Mouse (Mus musculus) kidney, postnatal 0 days (tissue): ENCODE data around the gene Zswim1. TPM values are rescaled to one million over a fixed set of nuclear protein-coding genes. Genes with fewer than 3 reads are reported as not detected.

ENCODE experiments used
- ATAC-seq: fragments of 200-750 bp; cut with Nextera tagmentation; replicated peaks from 2 replicates; pipeline ENCODE4 v1.8.0; 2017; ENCODE audit warnings: low read depth, moderate number of reproducible peaks, moderate TSS enrichment, moderate library complexity; ENCODE audit not compliant: low FRiP score
- DNase-seq: peaks from one replicate; pipeline ENCODE4 v3.0.0-alpha.2; 2016; ENCODE audit warnings: low spot score
- H3K27ac ChIP-seq: fragments of 300-500 bp; sonication (generic); 2 replicates; pipeline ENCODE4 v1.5.1; 2014; ENCODE audit warnings: mild to moderate bottlenecking
- H3K27me3 ChIP-seq: fragments of 300-500 bp; sonication (generic); 2 replicates; pipeline ENCODE4 v1.6.1; 2014; ENCODE audit warnings: low read length, mixed read lengths; ENCODE audit not compliant: insufficient read depth
- H3K36me3 ChIP-seq: fragments of 300-500 bp; sonication (generic); 2 replicates; pipeline ENCODE4 v1.6.1; 2014; ENCODE audit warnings: low read length, mixed read lengths; ENCODE audit not compliant: insufficient read depth
- H3K4me1 ChIP-seq: fragments of 300-500 bp; sonication (generic); replicated peaks from 2 replicates; pipeline ENCODE4 v1.6.1; 2014; ENCODE audit warnings: antibody characterized with exemption, low read length, mixed read lengths; ENCODE audit not compliant: insufficient read depth
- H3K4me2 ChIP-seq: fragments of 300-500 bp; sonication (generic); 2 replicates; pipeline ENCODE4 v1.6.1; 2014; ENCODE audit warnings: mild to moderate bottlenecking, low read length, moderate library complexity, mixed read lengths
- H3K4me3 ChIP-seq: fragments of 300-500 bp; sonication (generic); replicated peaks from 2 replicates; pipeline ENCODE4 v1.5.1; 2014; ENCODE audit warnings: low read depth, low read length
- H3K9ac ChIP-seq: fragments of 300-500 bp; sonication (generic); 2 replicates; pipeline ENCODE4 v1.6.1; 2014; ENCODE audit warnings: low read depth, low read length
- H3K9me3 ChIP-seq: fragments of 300-500 bp; sonication (generic); replicated peaks from 2 replicates; pipeline ENCODE4 v1.6.1; 2016; ENCODE audit warnings: low read length, inconsistent platforms, mixed read lengths
- CTCF ChIP-seq: IDR thresholded peaks from 2 replicates; pipeline ENCODE4 v1.5.1; 2016; ENCODE audit warnings: antibody characterized with exemption, low read depth, mild to moderate bottlenecking, moderate library complexity
- WGBS: fragments of 180-500 bp; shearing (Covaris S2); extraction: QIAGEN DNeasy Blood & Tissue Kit; methylation state at CpG from one replicate; pipeline ENCODE4 v1.1.7; 2014; 5-methylcytosine and 5-hydroxymethylcytosine counted together
- polyA plus RNA-seq: library from polyadenylated mRNA; unstranded; fragments of >200 nt; fragmentation: Nextera tagmentation; extraction: Ambion mirVana; gene quantifications from 2 replicates; pipeline ENCODE4 v1.2.1, GENCODE M21; 2015

Zswim1 gene
- polyA plus RNA-seq, 1 experiment from 2014 or later = 15.5 TPM

- 1% methylated on average over 21 of the region's 21 CpGs for WGBS
- H3K27ac ChIP-seq = peak overlapping the region; percentile 76
- peak overlapping the region; percentile 59 for H3K9ac ChIP-seq
- H3K4me1 ChIP-seq = 0 out of 2 replicates have a peak, but pooled peaks cover 19% of the 10 kb centered on the region
- H3K27me3 ChIP-seq = no peaks in the 10 kb centered on the region
- DNase-seq (peak; percentile 24), ATAC-seq (peak; percentile 56)
- no peaks in the 10 kb centered on the region for H3K9me3 ChIP-seq
- no peak for TF ChIP-seq CTCF
- H3K4me3 ChIP-seq = peak overlapping the region; percentile 76
- H3K36me3 ChIP-seq = 0 out of 2 replicates have a peak, but pooled peaks cover 5% of the 10 kb centered on the region
- H3K4me2 ChIP-seq = peak overlapping the region; percentile 76
These were observed 17.2 kb upstream of the Zswim1 start for GRCm38 (mm10) chr2:164805332-164805718.

- Histone ChIP-seq H3K9me3 (no peaks in the 10 kb centered on the region), H3K9ac (no peak overlapping the region), H3K4me3 (no peak overlapping the region), H3K4me2 (no peak overlapping the region), H3K36me3 (0 out of 2 replicates have a peak, but pooled peaks cover 5% of the 10 kb centered on the region), H3K27ac (no peak overlapping the region), H3K27me3 (no peaks in the 10 kb centered on the region), H3K4me1 (0 out of 2 replicates have a peak, but pooled peaks cover 19% of the 10 kb centered on the region)
- no peak for ATAC-seq
- DNase-seq = no peak
- no peak for TF ChIP-seq CTCF
- WGBS = 75% methylated on average over 7 of the region's 7 CpGs
These were observed 15.9 kb upstream of the Zswim1 start for GRCm38 (mm10) chr2:164806614-164807013.

GRCm38 (mm10) chr2:164813557-164813956 lies 8.9 kb upstream of the Zswim1 start:
- H3K36me3 ChIP-seq = no peaks in the 10 kb centered on the region
- H3K4me1 ChIP-seq = no peaks in the 10 kb centered on the region
- ATAC-seq = no peak
- no peak overlapping the region for H3K4me3 ChIP-seq
- no peak for TF ChIP-seq CTCF
- no peak overlapping the region for H3K9ac ChIP-seq
- H3K9me3 ChIP-seq = no peaks in the 10 kb centered on the region
- H3K27ac ChIP-seq = no peak overlapping the region
- DNase-seq = no peak
- WGBS = 48% methylated on average over 2 of the region's 2 CpGs
- H3K27me3 ChIP-seq = no peaks in the 10 kb centered on the region
- H3K4me2 ChIP-seq = no peak overlapping the region

GRCm38 (mm10) chr2:164815348-164815747 lies 7.1 kb upstream of the Zswim1 start:
- Histone ChIP-seq H3K4me3 (no peak overlapping the region), H3K4me2 (no peak overlapping the region), H3K36me3 (0 out of 2 replicates have a peak, but pooled peaks cover 4% of the 10 kb centered on the region), H3K9me3 (no peaks in the 10 kb centered on the region), H3K27me3 (no peaks in the 10 kb centered on the region), H3K27ac (no peak overlapping the region), H3K4me1 (no peaks in the 10 kb centered on the region), H3K9ac (no peak overlapping the region)
- TF ChIP-seq CTCF = no peak
- ATAC-seq (no peak), DNase-seq (no peak)
- 94% methylated on average over 5 of the region's 5 CpGs for WGBS

- Histone ChIP-seq H3K27ac (no peak overlapping the region), H3K36me3 (0 out of 2 replicates have a peak, but pooled peaks cover 4% of the 10 kb centered on the region), H3K4me3 (no peak overlapping the region), H3K27me3 (no peaks in the 10 kb centered on the region), H3K4me2 (no peak overlapping the region), H3K9me3 (no peaks in the 10 kb centered on the region), H3K9ac (no peak overlapping the region), H3K4me1 (no peaks in the 10 kb centered on the region)
- no peak for ATAC-seq
- 90% methylated on average over 8 of the region's 8 CpGs for WGBS
- TF ChIP-seq CTCF = no peak
- no peak for DNase-seq
These were observed 6.7 kb upstream of the Zswim1 start for GRCm38 (mm10) chr2:164815821-164816220.

GRCm38 (mm10) chr2:164817206-164817605 lies 5.3 kb upstream of the Zswim1 start:
- H3K27ac ChIP-seq = no peak overlapping the region
- WGBS = 86% methylated on average over 6 of the region's 6 CpGs
- H3K9ac ChIP-seq = no peak overlapping the region

GRCm38 (mm10) chr2:164817703-164818102 lies 4.8 kb upstream of the Zswim1 start:
- Histone ChIP-seq H3K36me3 (0 out of 2 replicates have a peak, but pooled peaks cover 4% of the 10 kb centered on the region), H3K4me2 (no peak overlapping the region), H3K4me1 (no peaks in the 10 kb centered on the region), H3K9ac (no peak overlapping the region), H3K27ac (no peak overlapping the region), H3K4me3 (no peak overlapping the region), H3K9me3 (no peaks in the 10 kb centered on the region), H3K27me3 (no peaks in the 10 kb centered on the region)
- 0 out of 2 replicates have a peak, but pooled peaks have one; percentile 29 for ATAC-seq
- WGBS = 65% methylated on average over 5 of the region's 5 CpGs
- peak; percentile 26; the same call in 1 of the 2 replicates for TF ChIP-seq CTCF
- peak; percentile 50 for DNase-seq

More at GRCm38 (mm10) chr2:164817206-164817605, 5.3 kb upstream of the Zswim1 start:
- Histone ChIP-seq H3K4me2 (no peak overlapping the region), H3K36me3 (0 out of 2 replicates have a peak, but pooled peaks cover 4% of the 10 kb centered on the region), H3K4me3 (no peak overlapping the region), H3K9me3 (no peaks in the 10 kb centered on the region), H3K4me1 (no peaks in the 10 kb centered on the region), H3K27me3 (no peaks in the 10 kb centered on the region)
- no peak for ATAC-seq
- TF ChIP-seq CTCF = no peak
- peak; percentile 13 for DNase-seq
